Mouse (Mus musculus): ENCODE results near the gene Olfr988.

- TF ChIP-seq CTCF (IDR thresholded peaks at IDR 0.05; ENCODE audit: low read depth) (no peak), EP300 (IDR thresholded peaks at IDR 0.05; ENCODE audit: low read depth) (no peak)
Measured at GRCm38 (mm10) chr2:85409369-85409768, 46.3 kb upstream of the Olfr988 start, which contains the start of gene Olfr992.
